In the genomic region with DNA sequence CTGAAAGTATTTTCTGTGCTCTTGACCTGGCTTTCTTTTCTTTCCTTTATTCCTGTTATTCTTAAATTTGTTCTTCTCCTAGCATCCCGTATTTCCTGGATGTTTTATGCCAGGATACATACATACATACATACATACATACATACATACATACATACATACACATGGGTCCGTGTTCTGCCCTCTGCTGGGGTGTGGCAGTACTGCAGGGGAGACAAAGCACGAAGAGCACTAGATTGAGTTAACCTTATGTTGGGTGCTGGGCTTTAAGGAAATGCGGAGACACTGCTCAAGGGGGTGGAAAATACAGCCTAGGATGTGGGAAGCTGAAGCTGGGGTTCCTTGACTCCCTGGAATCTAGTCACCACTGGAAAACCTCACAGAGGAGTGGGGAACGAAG, we compare ENCODE assay signal across 9 mouse cellular contexts. TPM values are rescaled to one million over a fixed set of nuclear protein-coding genes. Genes with fewer than 3 reads are reported as not detected.
A peak's percentile ranks its signal among the peaks of the same experiment; 100 is the strongest.
DNase-seq lines count a peak whose midpoint lies in the region; ATAC-seq and TF ChIP-seq lines count a peak whose summit lies in the region.
"Had no signal": no experiment of that assay in that cellular context is flagged by ENCODE, and none has a peak within 500 bp of the region (broad histone marks: within the 10 kb centered on the region; RNA-seq: fewer than 3 reads in every experiment).

No protein-coding gene starts in this region.

- WGBS in midbrain, embryonic 10.5 days: 52% methylated on average over 5 of the region's 5 CpGs
- 51% methylated on average over 5 of the region's 5 CpGs for WGBS in midbrain, embryonic 16.5 days
- WGBS in kidney, embryonic 16.5 days: 57% methylated on average over 5 of the region's 5 CpGs
- 36% methylated on average over 5 of the region's 5 CpGs for WGBS in liver, embryonic 15.5 days (ENCODE audit: insufficient replicate concordance)

- H3K9ac ChIP-seq in midbrain, embryonic 16.5 days (ENCODE audit: low read depth, low read length): no peak overlapping the region
- H3K9ac ChIP-seq in kidney, embryonic 16.5 days (replicated peaks; ENCODE audit: low read length): no peak overlapping the region
- no peak overlapping the region for H3K9ac ChIP-seq in liver, embryonic 15.5 days
- H3K9ac ChIP-seq: embryonic facial prominence, embryonic 15.5 days had no signal

- no peak for TF ChIP-seq POLR2A in bone marrow macrophage, adult 2 months (IDR thresholded peaks at IDR 0.05; ENCODE audit: borderline replicate concordance, low read depth, low read length)

- H3K4me3 ChIP-seq in midbrain, embryonic 10.5 days: no peak overlapping the region
- no peak overlapping the region for H3K4me3 ChIP-seq in midbrain, embryonic 16.5 days (ENCODE audit: low read depth, low read length)
- no peak overlapping the region for H3K4me3 ChIP-seq in bone marrow macrophage, adult 2 months (ENCODE audit: insufficient read depth, low read length)
- no peak overlapping the region for H3K4me3 ChIP-seq in kidney, embryonic 16.5 days (ENCODE audit: low read length)
- H3K4me3 ChIP-seq in liver, embryonic 15.5 days (replicated peaks): no peak overlapping the region
- H3K4me3 ChIP-seq: embryonic facial prominence, embryonic 15.5 days had no signal

- no peak overlapping the region for H3K27ac ChIP-seq in midbrain, embryonic 10.5 days (replicated peaks)
- H3K27ac ChIP-seq in midbrain, embryonic 16.5 days (ENCODE audit: low read length): no peak overlapping the region
- H3K27ac ChIP-seq in bone marrow macrophage, adult 2 months (ENCODE audit: insufficient read depth, low read depth, low read length): no peak overlapping the region
- H3K27ac ChIP-seq in kidney, embryonic 16.5 days (ENCODE audit: low read length): no peak overlapping the region
- no peak overlapping the region for H3K27ac ChIP-seq in liver, embryonic 15.5 days (replicated peaks)
- H3K27ac ChIP-seq: embryonic facial prominence, embryonic 15.5 days had no signal

- peaks cover 5% of the 10 kb centered on the region for H3K4me1 ChIP-seq in midbrain, embryonic 10.5 days
- peaks cover 2% of the 10 kb centered on the region; the same call in 1 of the 2 replicates for H3K4me1 ChIP-seq in midbrain, embryonic 16.5 days (ENCODE audit: control insufficient read depth, insufficient read depth, low read length)
- H3K4me1 ChIP-seq in bone marrow macrophage, adult 2 months (ENCODE audit: control insufficient read depth, insufficient read depth, low read length): peaks cover 26% of the 10 kb centered on the region
- H3K4me1 ChIP-seq in kidney, embryonic 16.5 days (ENCODE audit: insufficient read depth, low read length): no peaks in the 10 kb centered on the region; the same call in 1 of the 2 replicates
- peaks cover 27% of the 10 kb centered on the region for H3K4me1 ChIP-seq in liver, embryonic 15.5 days (replicated peaks)
- H3K4me1 ChIP-seq: embryonic facial prominence, embryonic 15.5 days had no signal

- ATAC-seq in midbrain, embryonic 16.5 days: no peak
- ATAC-seq in erythroid progenitor cell, adult 5-6 weeks (replicated peaks; ENCODE audit: low FRiP score, poor library complexity, severe bottlenecking): peak; percentile 80
- ATAC-seq in kidney, embryonic 16.5 days (ENCODE audit: low FRiP score, low TSS enrichment): peak; percentile 43; the same call in 1 of the 2 replicates
- 0 out of 2 replicates have a peak, but pooled peaks have one; percentile 50 for ATAC-seq in liver, embryonic 15.5 days (ENCODE audit: insufficient read depth)

- TF ChIP-seq CTCF in bone marrow macrophage, adult 2 months (IDR thresholded peaks at IDR 0.05; ENCODE audit: low read depth, low read length): peak; percentile 54; the same call in 1 of the 2 replicates

- no peaks in the 10 kb centered on the region for H3K27me3 ChIP-seq in midbrain, embryonic 10.5 days (ENCODE audit: low read depth, poor library complexity, severe bottlenecking)
- no peaks in the 10 kb centered on the region for H3K27me3 ChIP-seq in midbrain, embryonic 16.5 days (ENCODE audit: control insufficient read depth, insufficient read depth, low read depth, low read length)
- no peaks in the 10 kb centered on the region for H3K27me3 ChIP-seq in kidney, embryonic 16.5 days (ENCODE audit: insufficient read depth, low read length)
- no peaks in the 10 kb centered on the region for H3K27me3 ChIP-seq in liver, embryonic 15.5 days
- H3K27me3 ChIP-seq: embryonic facial prominence, embryonic 15.5 days had no signal

- H3K9me3 ChIP-seq in midbrain, embryonic 10.5 days (replicated peaks): no peaks in the 10 kb centered on the region
- H3K9me3 ChIP-seq in midbrain, embryonic 16.5 days (replicated peaks; ENCODE audit: control insufficient read depth, low read length, poor library complexity, severe bottlenecking): no peaks in the 10 kb centered on the region
- no peaks in the 10 kb centered on the region for H3K9me3 ChIP-seq in kidney, embryonic 16.5 days (ENCODE audit: low read length)
- H3K9me3 ChIP-seq in liver, embryonic 15.5 days (replicated peaks): no peaks in the 10 kb centered on the region
- H3K9me3 ChIP-seq: embryonic facial prominence, embryonic 15.5 days had no signal

- H3K36me3 ChIP-seq in midbrain, embryonic 10.5 days: 0 out of 2 replicates have a peak, but pooled peaks cover 6% of the 10 kb centered on the region
- H3K36me3 ChIP-seq in midbrain, embryonic 16.5 days (ENCODE audit: control insufficient read depth, insufficient read depth, low read length): no peaks in the 10 kb centered on the region
- H3K36me3 ChIP-seq in kidney, embryonic 16.5 days (ENCODE audit: insufficient read depth, low read length): no peaks in the 10 kb centered on the region
- H3K36me3 ChIP-seq in liver, embryonic 15.5 days (replicated peaks): no peaks in the 10 kb centered on the region
- H3K36me3 ChIP-seq: embryonic facial prominence, embryonic 15.5 days had no signal

- no peak overlapping the region for H3K4me2 ChIP-seq in midbrain, embryonic 16.5 days (ENCODE audit: low read length)
- no peak overlapping the region for H3K4me2 ChIP-seq in kidney, embryonic 16.5 days (replicated peaks; ENCODE audit: low read depth, low read length)
- H3K4me2 ChIP-seq in liver, embryonic 15.5 days: no peak overlapping the region
- H3K4me2 ChIP-seq: embryonic facial prominence, embryonic 15.5 days had no signal

- peak; percentile 74 for DNase-seq in midbrain, embryonic 10.5 days (ENCODE audit: low spot score)
- DNase-seq in right cerebral cortex, adult 2 months (ENCODE audit: low spot score in 2 of 2): peak; percentile 70 to 71
- peak; percentile 47 for DNase-seq in urinary bladder, adult 2 months (ENCODE audit: low spot score)

RNA-seq across cellular contexts. Expression of gene Hmgb2, which starts 8.1 kb away (rescaled TPM):
- 599 and 633 TPM in 2 replicates for polyA plus RNA-seq in midbrain, embryonic 10.5 days (2016; fragmentation: Nextera tagmentation; extraction: Ambion mirVana)
- 42.3 and 46.4 TPM in 2 replicates for polyA plus RNA-seq in midbrain, embryonic 16.5 days (2015; fragmentation: Nextera tagmentation; extraction: Ambion mirVana)
- polyA plus RNA-seq in bone marrow macrophage, adult 2 months (2012; ENCODE audit: insufficient read depth, insufficient read length, missing spikeins): 55.6 and 95.1 TPM in 2 replicates
- 755 and 757 TPM in 2 replicates for total RNA-seq in erythroid progenitor cell, adult 5-6 weeks (2015; ENCODE audit: low replicate concordance)
- total RNA-seq in erythroid progenitor cell, adult 5-6 weeks (2017; ENCODE audit: low replicate concordance): 675 and 1,030 TPM in 2 replicates
- polyA plus RNA-seq in kidney, embryonic 16.5 days (2015; fragmentation: Nextera tagmentation; extraction: Ambion mirVana): 309 and 369 TPM in 2 replicates
- 204 and 283 TPM in 2 replicates for polyA plus RNA-seq in liver, embryonic 15.5 days (2015; fragmentation: Nextera tagmentation; extraction: Ambion mirVana)
- polyA plus RNA-seq in urinary bladder, adult 2 months (2012; rRNA removed): 15.4 and 20.4 TPM in 2 replicates

RNA-seq across cellular contexts. Expression of gene Sap30, which starts 16.0 kb away (rescaled TPM):
- 78.9 and 86.9 TPM in 2 replicates for polyA plus RNA-seq in midbrain, embryonic 10.5 days (2016; fragmentation: Nextera tagmentation; extraction: Ambion mirVana)
- polyA plus RNA-seq in midbrain, embryonic 16.5 days (2015; fragmentation: Nextera tagmentation; extraction: Ambion mirVana): 24.5 and 26.0 TPM in 2 replicates
- polyA plus RNA-seq in bone marrow macrophage, adult 2 months (2012; ENCODE audit: insufficient read depth, insufficient read length, missing spikeins): 47.8 and 50.9 TPM in 2 replicates
- total RNA-seq in erythroid progenitor cell, adult 5-6 weeks (2015; ENCODE audit: low replicate concordance): 19.7 and 29.9 TPM in 2 replicates
- total RNA-seq in erythroid progenitor cell, adult 5-6 weeks (2017; ENCODE audit: low replicate concordance): 24.9 and 33.8 TPM in 2 replicates
- 29.0 and 32.5 TPM in 2 replicates for polyA plus RNA-seq in kidney, embryonic 16.5 days (2015; fragmentation: Nextera tagmentation; extraction: Ambion mirVana)
- polyA plus RNA-seq in liver, embryonic 15.5 days (2015; fragmentation: Nextera tagmentation; extraction: Ambion mirVana): 13.6 and 13.9 TPM in 2 replicates
- polyA plus RNA-seq in urinary bladder, adult 2 months (2012; rRNA removed): 19.3 and 22.2 TPM in 2 replicates

RNA-seq across cellular contexts. Expression of gene Scrg1, which starts 47.9 kb away (rescaled TPM):
- polyA plus RNA-seq in midbrain, embryonic 10.5 days (2016; fragmentation: Nextera tagmentation; extraction: Ambion mirVana): 0.35 TPM in 1 of 2 replicates, not detected in the other
- 10.9 and 15.6 TPM in 2 replicates for polyA plus RNA-seq in midbrain, embryonic 16.5 days (2015; fragmentation: Nextera tagmentation; extraction: Ambion mirVana)
- polyA plus RNA-seq in bone marrow macrophage, adult 2 months (2012; ENCODE audit: insufficient read depth, insufficient read length, missing spikeins): not detected in 2 replicates
- not detected in 2 replicates for total RNA-seq in erythroid progenitor cell, adult 5-6 weeks (2015; ENCODE audit: low replicate concordance)
- total RNA-seq in erythroid progenitor cell, adult 5-6 weeks (2017; ENCODE audit: low replicate concordance): 3.5 TPM in 1 of 2 replicates, not detected in the other
- not detected in 2 replicates for polyA plus RNA-seq in kidney, embryonic 16.5 days (2015; fragmentation: Nextera tagmentation; extraction: Ambion mirVana)
- polyA plus RNA-seq in liver, embryonic 15.5 days (2015; fragmentation: Nextera tagmentation; extraction: Ambion mirVana): 0.35 TPM in 1 of 2 replicates, not detected in the other
- polyA plus RNA-seq in urinary bladder, adult 2 months (2012; rRNA removed): 0.12 and 0.15 TPM in 2 replicates
